ENCODE assay signal across 16 mouse cellular contexts in the genomic region with DNA sequence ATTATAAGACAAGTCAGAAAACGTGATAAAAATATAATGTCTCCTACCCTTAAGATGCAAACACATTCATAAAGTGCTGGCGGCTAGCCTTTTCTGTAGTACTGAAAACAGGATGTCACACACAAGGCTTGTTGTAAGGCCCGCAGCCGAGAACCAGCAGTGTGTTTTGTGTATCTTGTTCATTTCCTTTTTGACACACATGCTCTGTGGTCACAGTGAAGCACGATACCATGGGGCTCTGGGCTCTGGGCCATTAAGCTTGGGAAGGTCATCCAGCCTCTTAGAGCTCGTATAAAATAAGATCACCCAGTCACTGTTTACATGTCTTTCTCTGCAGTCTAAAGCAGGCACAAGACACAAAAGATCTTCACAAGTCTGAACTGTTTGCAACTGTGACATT.
A peak's percentile ranks its signal among the peaks of the same experiment; 100 is the strongest.
DNase-seq lines count a peak whose midpoint lies in the region; ATAC-seq and TF ChIP-seq lines count a peak whose summit lies in the region.
"Had no signal": no experiment of that assay in that cellular context is flagged by ENCODE, and none has a peak within 500 bp of the region (broad histone marks: within the 10 kb centered on the region; RNA-seq: fewer than 3 reads in every experiment).

No protein-coding gene starts in this region.

- ATAC-seq in lung, embryonic 16.5 days (ENCODE audit: low read depth): peak; percentile 71; the same call in 1 of the 2 replicates
- no peak for ATAC-seq in midbrain, postnatal 0 days (ENCODE audit: low FRiP score)
- ATAC-seq: CD4-positive, CD25-positive, alpha-beta regulatory T cell, adult 4 months had no signal

- H3K9ac ChIP-seq in heart, adult 2 months (ENCODE audit: low read depth, low read length): no peak overlapping the region
- H3K9ac ChIP-seq in lung, embryonic 16.5 days (ENCODE audit: low read length): no peak overlapping the region
- no peak overlapping the region for H3K9ac ChIP-seq in midbrain, postnatal 0 days (replicated peaks; ENCODE audit: low read length, poor library complexity, severe bottlenecking)
- H3K9ac ChIP-seq: heart, embryonic 15.5 days had no signal

- intact Hi-C loops in heart, adult 2 months (cut with DNase I): no loop called here
- intact Hi-C loops in heart, postnatal 25 days (cut with DNase I): no loop called here
- intact Hi-C loops in heart, postnatal 10 days (cut with DNase I): no loop called here

- no peak overlapping the region for H3K4me2 ChIP-seq in lung, embryonic 16.5 days (ENCODE audit: low read depth, low read length)
- H3K4me2 ChIP-seq in midbrain, postnatal 0 days (ENCODE audit: low read depth, low read length, poor library complexity, severe bottlenecking): no peak overlapping the region
- H3K4me2 ChIP-seq: heart, embryonic 15.5 days had no signal

- no peak for TF ChIP-seq POLR2A in heart, adult 2 months (IDR thresholded peaks at IDR 0.05; ENCODE audit: insufficient read depth, low read depth, low read length)

- no peak for TF ChIP-seq CTCF in heart, adult 2 months (IDR thresholded peaks at IDR 0.05)
- no peak for TF ChIP-seq CTCF in midbrain, postnatal 0 days (IDR thresholded peaks at IDR 0.05)

- no peaks in the 10 kb centered on the region for H3K27me3 ChIP-seq in heart, adult 2 months (ENCODE audit: control insufficient read depth, insufficient read depth, low read length)
- H3K27me3 ChIP-seq in lung, embryonic 16.5 days (ENCODE audit: control insufficient read depth, insufficient read depth, low read depth, low read length): no peaks in the 10 kb centered on the region
- no peaks in the 10 kb centered on the region for H3K27me3 ChIP-seq in midbrain, postnatal 0 days (ENCODE audit: insufficient read depth, low read length)
- H3K27me3 ChIP-seq: heart, embryonic 15.5 days had no signal

- peak; percentile 60; the same call in 1 of the 2 replicates for TF ChIP-seq EP300 in heart, adult 2 months (IDR thresholded peaks at IDR 0.05; ENCODE audit: insufficient read depth, low read depth, low read length)

- peak overlapping the region; percentile 71 for H3K27ac ChIP-seq in heart, adult 2 months
- no peak overlapping the region for H3K27ac ChIP-seq in lung, embryonic 16.5 days (ENCODE audit: low read length)
- H3K27ac ChIP-seq in midbrain, postnatal 0 days (ENCODE audit: low read depth, low read length): peak overlapping the region; percentile 59; the same call in 1 of the 2 replicates
- H3K27ac ChIP-seq: heart, embryonic 15.5 days; stomach, postnatal 0 days had no signal

- peak; percentile 38 to 54 for DNase-seq in heart, adult 2 months
- no peak for DNase-seq in heart, postnatal 25 days (ENCODE audit: low spot score)
- DNase-seq in lung, postnatal 36 days: no peak
- peak; percentile 51 to 74 for DNase-seq in heart, postnatal 10 days
- DNase-seq in midbrain, postnatal 0 days (ENCODE audit: low spot score): peak; percentile 52
- no peak for DNase-seq in cerebellum, adult 9-11 months
- no peak for DNase-seq in right cerebral cortex, postnatal 4 days
- DNase-seq: adrenal gland, postnatal 10 days; layer of hippocampus, adult 9-11 months; liver; right cerebral cortex, postnatal 14 days had no signal

- 16% methylated on average over 6 of the region's 6 CpGs for WGBS in heart, adult 2 months
- WGBS in lung, embryonic 16.5 days: 39% methylated on average over 6 of the region's 6 CpGs
- 55% methylated on average over 6 of the region's 6 CpGs for WGBS in midbrain, postnatal 0 days

- H3K36me3 ChIP-seq in heart, adult 2 months (ENCODE audit: control insufficient read depth, insufficient read depth, low read length): no peaks in the 10 kb centered on the region
- H3K36me3 ChIP-seq in lung, embryonic 16.5 days (ENCODE audit: control insufficient read depth, insufficient read depth, low read length): no peaks in the 10 kb centered on the region
- H3K36me3 ChIP-seq in midbrain, postnatal 0 days (ENCODE audit: insufficient read depth, low read length): 0 out of 2 replicates have a peak, but pooled peaks cover 2% of the 10 kb centered on the region
- H3K36me3 ChIP-seq: heart, embryonic 15.5 days had no signal

- no peak overlapping the region for H3K4me3 ChIP-seq in heart, adult 2 months
- H3K4me3 ChIP-seq in lung, embryonic 16.5 days (ENCODE audit: low read length): no peak overlapping the region
- no peak overlapping the region for H3K4me3 ChIP-seq in midbrain, postnatal 0 days (ENCODE audit: low read depth, low read length)
- H3K4me3 ChIP-seq: erythroblast, embryonic 14.5 days; heart, embryonic 15.5 days had no signal

- H3K79me2 ChIP-seq in heart, adult 2 months (replicated peaks; ENCODE audit: control insufficient read depth, insufficient read depth, low read length): no peaks in the 10 kb centered on the region

- peaks cover 7% of the 10 kb centered on the region; the same call in 1 of the 2 replicates for H3K4me1 ChIP-seq in heart, adult 2 months (ENCODE audit: control insufficient read depth, insufficient read depth, low read length)
- no peaks in the 10 kb centered on the region; the same call in 1 of the 2 replicates for H3K4me1 ChIP-seq in lung, embryonic 16.5 days (replicated peaks; ENCODE audit: control insufficient read depth, insufficient read depth, low read length)
- peaks cover 14% of the 10 kb centered on the region for H3K4me1 ChIP-seq in midbrain, postnatal 0 days (ENCODE audit: insufficient read depth, low read length)

- no peaks in the 10 kb centered on the region for H3K9me3 ChIP-seq in lung, embryonic 16.5 days (ENCODE audit: control insufficient read depth, low read length)
- no peaks in the 10 kb centered on the region for H3K9me3 ChIP-seq in midbrain, postnatal 0 days (ENCODE audit: low read length)
- H3K9me3 ChIP-seq: heart, embryonic 15.5 days had no signal

Comparison
In these comparisons a context has a peak if more than half of its experiments do, and no peak if none do; other contexts are left out.
1. DNase-seq: peak in heart, adult 2 months (2 of 2), heart, postnatal 10 days (2 of 2) and midbrain, postnatal 0 days (single experiment); none in heart, postnatal 25 days (single experiment), lung, postnatal 36 days (single experiment), cerebellum, adult 9-11 months (single experiment) and right cerebral cortex, postnatal 4 days (single experiment).